Mouse (Mus musculus) liver, postnatal 0 days (tissue): ENCODE results near the gene Elf2.

ENCODE experiments used
- CTCF ChIP-seq: sonication (generic); IDR thresholded peaks from 2 replicates; pipeline ENCODE4 v1.5.1; 2016; ENCODE audit warnings: antibody characterized with exemption, low read depth
- EP300 ChIP-seq: IDR thresholded peaks from 2 replicates; pipeline ENCODE4 v1.6.1; 2016; ENCODE audit warnings: antibody characterized with exemption, low read depth, mild to moderate bottlenecking

- no peak for TF ChIP-seq CTCF
- TF ChIP-seq EP300 = no peak
Measured at GRCm38 (mm10) chr3:51326664-51327428, 13.6 kb downstream of the Elf2 start.
